Mouse (Mus musculus): ENCODE data around the gene A930033H14Rik.

Gene A930033H14Rik

DNA sequence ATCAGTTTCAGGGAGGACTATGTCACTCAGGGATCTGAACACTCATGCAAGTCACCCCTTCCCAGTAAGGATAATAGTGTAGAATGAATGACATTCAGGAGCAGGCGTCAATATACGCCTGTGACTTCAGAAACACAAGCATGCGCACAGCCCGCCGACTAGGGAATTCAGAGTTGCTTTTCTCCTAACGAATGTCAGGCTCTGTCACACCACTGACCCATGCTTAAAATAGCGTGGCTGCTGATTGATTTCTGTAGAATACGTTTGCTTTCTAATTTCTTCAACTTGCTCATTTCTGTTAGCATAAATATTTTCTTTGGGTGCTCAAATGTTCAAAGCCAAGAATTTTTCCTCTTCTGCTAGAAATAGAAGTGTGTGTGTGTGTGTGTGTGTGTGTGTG is 13.1 kb upstream of the A930033H14Rik start:
- no peak for DNase-seq

DNA sequence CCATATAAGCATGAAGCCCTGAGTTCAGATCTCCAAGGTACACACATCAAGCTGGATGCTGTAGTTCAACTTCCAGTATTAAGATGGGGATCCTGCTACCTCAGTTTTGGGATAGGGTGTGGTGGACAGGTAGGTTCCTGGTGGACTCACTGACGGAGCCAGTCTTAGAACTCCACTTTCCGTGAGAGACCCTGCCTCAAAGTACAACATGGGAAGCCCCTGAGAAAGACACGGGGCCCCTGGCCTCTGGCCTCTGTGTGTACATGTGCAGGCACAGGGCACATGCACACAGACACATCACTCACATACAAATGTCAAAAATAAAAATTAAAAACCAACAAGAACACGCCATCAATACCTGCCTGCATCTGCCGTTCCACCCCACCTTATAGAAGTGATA is 12.6 kb upstream of the A930033H14Rik start:
- DNase-seq, result no peak

- no peak for DNase-seq
These were observed 11.4 kb upstream of the A930033H14Rik start for GRCm38 (mm10) chr10:69224276-69224675.

DNA sequence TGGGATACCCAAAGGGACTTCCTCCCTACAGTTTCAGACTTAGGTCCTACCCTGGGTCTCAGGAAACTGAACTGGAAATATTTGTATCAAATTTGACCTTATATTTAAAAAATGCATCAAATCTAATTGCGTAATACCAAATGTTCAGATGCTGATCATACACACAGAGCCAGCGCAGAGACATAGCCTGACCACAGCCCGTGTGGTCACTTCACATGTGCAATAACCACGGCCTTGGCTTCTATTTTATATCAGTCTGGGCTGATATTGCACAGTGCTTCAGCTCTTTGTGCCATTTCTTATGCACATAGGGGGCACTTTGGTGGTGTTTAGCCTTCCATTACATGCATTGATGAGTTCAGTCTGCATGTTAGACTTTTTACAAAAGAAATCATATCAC is 10.3 kb upstream of the A930033H14Rik start:
- DNase-seq, result no peak

DNA sequence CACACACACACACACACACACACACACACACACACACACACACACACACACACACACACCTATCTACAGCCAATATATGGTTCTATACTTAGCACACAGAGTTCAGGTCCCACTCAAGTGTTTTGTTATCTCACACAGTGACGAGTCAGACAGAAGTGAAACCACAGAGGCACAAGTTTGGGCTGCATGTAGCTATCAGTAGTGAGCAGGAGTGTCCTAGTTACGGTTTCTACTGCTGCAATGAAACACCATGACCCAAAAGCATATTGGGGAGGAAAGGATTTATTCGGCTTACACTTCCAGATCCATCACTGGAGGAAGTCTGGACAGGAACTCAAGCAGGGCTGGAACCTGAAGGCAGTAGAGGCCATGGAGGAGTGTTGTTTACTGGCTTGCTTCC is 9.1 kb upstream of the A930033H14Rik start:
- DNase-seq, result no peak

- no peak for DNase-seq
These were observed 8.2 kb upstream of the A930033H14Rik start for GRCm38 (mm10) chr10:69221148-69221547.

DNA sequence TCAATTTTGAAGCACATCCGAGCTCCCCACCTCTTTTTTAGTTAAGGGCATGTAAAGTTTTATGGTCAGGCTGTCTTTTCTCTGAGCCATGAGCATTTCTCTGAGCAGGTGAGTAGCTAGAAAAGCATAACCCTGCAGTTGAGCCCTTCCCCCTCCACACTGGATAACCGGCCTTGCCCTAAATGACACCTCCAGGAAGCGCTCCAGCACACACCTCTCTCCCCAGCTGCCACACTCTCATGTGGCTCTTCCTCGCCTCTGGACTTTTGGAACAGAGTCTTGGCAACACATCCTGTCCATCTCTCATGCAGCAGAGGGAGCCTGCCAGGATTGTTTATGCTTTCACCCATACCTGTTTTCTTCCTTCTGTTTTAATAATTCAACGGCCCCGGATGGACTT is 7.4 kb upstream of the A930033H14Rik start:
- peak; percentile 92 for DNase-seq

DNA sequence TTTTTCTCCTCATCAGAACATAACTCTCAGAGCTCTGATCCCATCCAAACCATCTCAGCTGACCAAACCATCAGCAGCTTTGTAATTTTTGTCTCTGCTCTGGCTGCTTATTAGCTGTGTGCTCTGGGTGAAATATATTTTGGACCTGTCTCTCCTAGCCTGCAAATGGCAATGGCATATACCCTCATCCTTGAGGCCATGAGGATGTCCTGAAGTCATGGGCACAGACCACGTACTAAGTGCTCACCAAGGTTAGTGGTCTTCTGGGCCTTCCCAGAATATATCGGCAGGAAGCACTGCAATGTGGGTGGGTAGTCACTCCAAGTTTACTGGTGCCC is 6.4 kb upstream of the A930033H14Rik start:
- no peak for DNase-seq

GRCm38 (mm10) chr10:69218458-69219288 is 5.8 kb upstream of the A930033H14Rik start:
- DNase-seq, result peak; percentile 97

DNA sequence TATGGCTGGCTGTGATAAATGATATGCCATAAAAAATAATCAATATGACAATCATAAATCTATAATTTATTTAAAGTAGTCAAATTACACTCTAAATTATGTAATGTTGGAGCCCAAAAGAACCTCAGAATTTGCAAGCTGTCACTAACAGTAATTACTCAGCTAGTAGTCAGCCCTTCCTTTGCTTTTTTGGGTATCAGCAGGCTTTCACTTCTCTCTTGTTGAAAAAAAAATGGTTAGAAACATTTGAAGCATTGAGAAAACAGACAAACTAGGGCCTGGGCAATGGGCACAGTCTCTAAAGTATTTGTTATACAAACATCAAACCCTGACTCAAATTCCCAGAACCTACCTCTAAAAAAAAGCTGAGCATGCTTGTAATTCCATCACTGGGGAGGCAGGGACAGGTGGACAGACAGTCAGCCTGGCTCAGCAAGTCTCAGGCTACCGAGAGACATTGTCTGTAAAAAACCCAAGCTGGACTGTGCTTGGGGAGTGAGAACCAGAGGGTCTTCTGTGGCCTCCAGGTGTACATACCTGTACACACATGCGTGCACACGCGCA is 4.3 kb upstream of the A930033H14Rik start:
- no peak for DNase-seq

DNA sequence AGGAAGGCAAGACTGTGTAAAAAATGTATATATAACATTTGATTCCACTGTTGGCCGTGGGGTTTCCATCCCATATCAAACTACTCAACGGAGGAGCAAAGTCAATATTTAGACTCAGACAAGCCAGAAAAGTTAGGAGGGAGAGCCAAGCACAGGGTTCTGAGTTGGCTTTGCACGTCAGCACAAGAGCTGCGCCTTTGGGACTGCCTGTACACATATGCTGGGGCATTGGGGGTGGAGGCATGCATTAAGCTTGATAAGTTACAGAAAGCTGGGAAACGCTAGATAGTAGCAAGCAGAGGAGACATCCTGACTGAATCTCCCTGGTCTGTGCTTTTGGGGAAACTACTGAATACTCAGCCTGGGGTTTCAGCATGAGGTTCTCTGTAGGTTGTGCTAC is 1.1 kb upstream of the A930033H14Rik start:
- no peak for DNase-seq

GRCm38 (mm10) chr10:69213451-69213877 is 566 bp upstream of the A930033H14Rik start:
- DNase-seq, result peak; percentile 47

DNA sequence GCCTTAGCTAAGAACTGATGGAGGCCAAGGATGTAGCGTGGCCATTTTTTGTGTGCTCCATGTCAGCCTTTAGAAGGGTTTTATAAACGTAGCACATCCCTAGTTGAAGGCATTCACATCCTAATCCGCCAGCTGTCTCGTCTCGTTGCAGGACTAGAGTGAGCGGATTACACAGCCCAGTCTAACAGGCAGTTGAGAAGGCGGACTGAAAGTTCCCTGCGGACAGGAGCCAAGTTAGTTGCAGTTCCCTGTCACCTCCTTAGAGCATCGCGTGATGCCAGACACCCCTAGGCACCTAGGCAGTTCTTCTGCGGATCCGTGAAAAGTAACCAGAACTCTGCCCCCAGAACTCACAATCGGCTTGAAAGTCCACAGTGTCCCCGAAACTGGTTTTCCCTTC is 922 bp downstream of the A930033H14Rik start:
- DNase-seq, result peak; percentile 56

GRCm38 (mm10) chr10:69211560-69211959 is 1.3 kb downstream of the A930033H14Rik start:
- peak; percentile 44 for DNase-seq

DNA sequence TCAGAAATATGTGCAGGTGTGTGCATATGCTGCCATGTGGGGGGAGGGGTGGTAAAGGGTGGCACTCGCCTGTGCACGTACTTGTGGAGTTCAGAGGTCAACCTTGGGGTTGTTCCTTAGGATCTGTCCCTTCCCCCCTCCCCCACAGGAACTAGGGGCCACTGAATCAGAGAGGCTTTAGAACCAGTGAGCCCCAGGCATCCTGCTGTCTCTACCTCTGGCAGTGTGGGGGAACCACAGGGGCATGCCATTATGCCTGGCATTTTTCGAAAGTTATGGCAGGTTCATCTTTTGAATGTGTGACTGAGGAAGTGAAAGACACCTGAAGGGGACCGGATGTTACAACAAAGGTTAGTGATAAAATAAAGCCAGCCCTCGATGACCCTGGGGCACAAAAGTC is 2.2 kb downstream of the A930033H14Rik start:
- no peak for DNase-seq

DNA sequence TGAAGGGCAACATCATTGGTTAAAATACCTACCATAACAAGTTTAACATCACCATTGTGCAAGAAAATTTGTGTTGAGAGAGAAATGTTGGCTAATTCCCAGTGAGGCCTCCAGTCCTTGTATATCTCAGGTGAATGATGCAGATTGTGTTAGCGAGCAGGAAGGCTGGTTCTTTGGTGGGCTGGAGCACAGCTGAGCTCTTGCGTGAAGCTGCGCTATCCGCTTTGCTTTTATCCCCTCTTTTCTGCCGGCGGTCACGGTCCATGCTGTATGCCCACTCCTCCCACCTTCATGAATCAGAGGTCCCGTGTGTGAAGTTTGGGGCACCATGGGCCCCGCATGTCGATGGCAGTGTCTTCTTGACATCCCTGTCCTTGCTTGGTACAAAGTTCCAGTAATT is 2.9 kb downstream of the A930033H14Rik start:
- DNase-seq, result no peak

GRCm38 (mm10) chr10:69208705-69209104 is 4.2 kb downstream of the A930033H14Rik start:
- no peak for DNase-seq

- DNase-seq, result no peak
These were observed 4.8 kb downstream of the A930033H14Rik start for GRCm38 (mm10) chr10:69207981-69208630.

GRCm38 (mm10) chr10:69207481-69207880 is 5.4 kb downstream of the A930033H14Rik start:
- no peak for DNase-seq

DNA sequence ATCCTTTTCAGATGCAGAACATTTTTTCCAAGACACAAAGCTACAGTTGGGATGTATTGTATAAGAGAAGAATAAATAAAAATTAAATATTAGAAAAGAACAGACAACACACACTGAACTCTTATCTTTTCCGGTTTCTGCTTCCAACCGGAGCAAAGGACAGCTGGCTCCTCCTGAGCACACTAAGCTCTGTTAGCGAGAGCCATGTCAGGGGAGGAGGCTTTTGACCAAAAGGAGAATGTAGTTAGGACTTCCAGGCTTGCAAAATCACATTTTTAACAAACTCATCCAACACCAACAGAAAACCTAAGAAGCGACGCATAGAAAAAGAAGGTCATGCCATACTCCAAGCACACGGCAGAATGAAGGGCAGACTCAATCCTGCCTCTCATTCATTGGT is 6.8 kb downstream of the A930033H14Rik start:
- DNase-seq, result no peak

GRCm38 (mm10) chr10:69204677-69205400 is 8.1 kb downstream of the A930033H14Rik start:
- DNase-seq, result no peak

- DNase-seq, result no peak
These were observed 19.2 kb downstream of the A930033H14Rik start for GRCm38 (mm10) chr10:69193721-69194120.

- DNase-seq, result no peak
These were observed 20.6 kb downstream of the A930033H14Rik start for GRCm38 (mm10) chr10:69192266-69192665.
